Mouse (Mus musculus): ENCODE data around the gene Tubb3. TPM values are rescaled to one million over a fixed set of nuclear protein-coding genes. Genes with fewer than 3 reads are reported as not detected.

The Tubb3 gene
- total and polyA plus RNA-seq, 3 experiments: 1.8 to 3.1 (median 2.2) TPM

GRCm38 (mm10) chr8:123426511-123427509, 15.6 kb downstream of the Tubb3 start:
- Histone ChIP-seq H3K79me2 (replicated peaks; ENCODE audit: control insufficient read depth, extremely low read depth, insufficient read depth, poor library complexity, severe bottlenecking) (peaks cover 21% of the 10 kb centered on the region), H3K36me3 (replicated peaks in 1 of 2; ENCODE audit: control insufficient read depth in 1 of 2, insufficient read depth in 1 of 2, low read length in 1 of 2) (peaks cover 37 to 42% of the 10 kb centered on the region in 2 experiments), H3K4me1 (ENCODE audit: control insufficient read depth in 1 of 2, insufficient read depth in 2 of 2) (no peaks in the 10 kb centered on the region), H3K9me3 (replicated peaks; ENCODE audit: low read length) (peaks cover 48% of the 10 kb centered on the region), H3K27me3 (replicated peaks) (no peaks in the 10 kb centered on the region), H3K27ac (ENCODE audit: insufficient read depth, low read depth) (peak overlapping the region; percentile 94), H3K4me2 (ENCODE audit: insufficient read depth, low read depth, poor library complexity, severe bottlenecking) (peak overlapping the region; percentile 29), H3K9ac (ENCODE audit: insufficient read depth, low read depth) (peak overlapping the region; percentile 87), H3K4me3 (replicated peaks in 1 of 3; ENCODE audit: low read depth in 2 of 3, low read length in 2 of 3, poor library complexity in 1 of 3) (peak overlapping the region; percentile 43 to 58 (median 47))
- in situ Hi-C loops (cut with MboI; ENCODE audit: low pct_ligation_motif_present, low pct_unique_long_range_greater_than_20kb, low sequenced_read_pairs): no loop called here
- dilution Hi-C loops (cut with MboI; ENCODE audit: extremely low pct_ligation_motif_present, extremely low pct_unique_long_range_greater_than_20kb, low sequenced_read_pairs): no loop called here
- peak; percentile 29 for TF ChIP-seq USF2 (conservative IDR thresholded peaks at IDR 0.05; ENCODE audit: low read depth, low read length)
- TF ChIP-seq TCF12 (IDR thresholded peaks at IDR 0.05; ENCODE audit: low read depth, low read length): no peak; the same call in 1 of the 2 replicates
- peak; percentile 14 for TF ChIP-seq NELFE (IDR thresholded peaks at IDR 0.05; ENCODE audit: low read depth, low read length)
- TF ChIP-seq RCOR1 (conservative IDR thresholded peaks at IDR 0.05; ENCODE audit: low read depth, low read length): peak; percentile 71; the same call in 1 of the 2 replicates
- peak; percentile 11 for TF ChIP-seq MAZ (IDR thresholded peaks at IDR 0.05; ENCODE audit: low read depth, low read length)
- no peak for TF ChIP-seq ZNF384 (IDR thresholded peaks at IDR 0.05; ENCODE audit: low read depth, low read length)
- TF ChIP-seq CHD2 (IDR thresholded peaks at IDR 0.05; ENCODE audit: low read length): peak; percentile 67
- TF ChIP-seq POLR2AphosphoS2 (IDR thresholded peaks at IDR 0.05; ENCODE audit: low read depth, low read length): peak; percentile 89
- no peak; a peak in 1 of 4 replicates for TF ChIP-seq CTCF (conservative IDR thresholded peaks at IDR 0.05 in 1 of 2, IDR thresholded peaks at IDR 0.05 in 1 of 2; ENCODE audit: low read depth in 2 of 2, low read length in 2 of 2)
- peak; percentile 20 for TF ChIP-seq ELF1 (IDR thresholded peaks at IDR 0.05; ENCODE audit: low read depth, low read length)
- peak; percentile 69 for TF ChIP-seq IRF4 (IDR thresholded peaks at IDR 0.05; ENCODE audit: low read depth, low read length)
- peak; percentile 14 for TF ChIP-seq TBP (conservative IDR thresholded peaks at IDR 0.05; ENCODE audit: low read depth, low read length)
- TF ChIP-seq SMC3 (IDR thresholded peaks at IDR 0.05; ENCODE audit: low read depth, low read length): peak; percentile 5; the same call in 1 of the 2 replicates
- no peak for TF ChIP-seq ZC3H11A (IDR thresholded peaks at IDR 0.05; ENCODE audit: low read depth, low read length)
- TF ChIP-seq KAT2A (IDR thresholded peaks at IDR 0.05; ENCODE audit: insufficient replicate concordance, low read length): peak; percentile 51
- 0 out of 2 replicates have a peak, but pooled peaks have one; percentile 48 for TF ChIP-seq HCFC1 (IDR thresholded peaks at IDR 0.05; ENCODE audit: low read depth, low read length)
- TF ChIP-seq EP300 (IDR thresholded peaks at IDR 0.05; ENCODE audit: low read length): no peak
- TF ChIP-seq ZMIZ1 (IDR thresholded peaks at IDR 0.05; ENCODE audit: low read depth, low read length): peak; percentile 98
- TF ChIP-seq UBTF (IDR thresholded peaks at IDR 0.05; ENCODE audit: low read depth, low read length): peak; percentile 93
- TF ChIP-seq MXI1 (IDR thresholded peaks at IDR 0.05; ENCODE audit: low read depth, low read length): peak; percentile 60
- no peak for TF ChIP-seq JUND (conservative IDR thresholded peaks at IDR 0.05; ENCODE audit: low read depth, low read length)
- TF ChIP-seq NRF1 (IDR thresholded peaks at IDR 0.05; ENCODE audit: low read depth, low read length): peak; percentile 51; the same call in 1 of the 2 replicates
- TF ChIP-seq POLR2A (IDR thresholded peaks at IDR 0.05; ENCODE audit: low read depth, low read length): peak; percentile 88
- TF ChIP-seq MAFK (IDR thresholded peaks at IDR 0.05; ENCODE audit: insufficient replicate concordance, low read length): peak; percentile 79
- no peak; the same call in 1 of the 2 replicates for TF ChIP-seq SIN3A (IDR thresholded peaks at IDR 0.05; ENCODE audit: low read length)
- TF ChIP-seq E2F4 (IDR thresholded peaks at IDR 0.05; ENCODE audit: insufficient replicate concordance, low read depth, low read length): no peak; the same call in 1 of the 2 replicates
- no peak; the same call in 1 of the 2 replicates for TF ChIP-seq RAD21 (IDR thresholded peaks at IDR 0.05; ENCODE audit: low read depth, low read length)
- no peak for TF ChIP-seq ZKSCAN1 (IDR thresholded peaks at IDR 0.05; ENCODE audit: borderline replicate concordance, low read depth, low read length)
- peak; percentile 98; the same call in 1 of the 2 replicates for TF ChIP-seq CHD1 (IDR thresholded peaks at IDR 0.05; ENCODE audit: low read depth, low read length)
- TF ChIP-seq USF1 (IDR thresholded peaks at IDR 0.05; ENCODE audit: low read depth, low read length): no peak
- peak; percentile 85 for DNase-seq (ENCODE audit: extremely low read depth)
